Mouse (Mus musculus): ENCODE measurements at regions not wholly inside any gene's neighbourhood (a gene's known extent, or its start where the extent isn't known, plus 50 kb on each side); places are given as distances from the start of the nearest gene placed in this dataset.

- TF ChIP-seq POLR2A (IDR thresholded peaks at IDR 0.05; ENCODE audit: insufficient read length, low read depth): no peak
- no peak for TF ChIP-seq MAX (IDR thresholded peaks at IDR 0.05; ENCODE audit: low read depth)
- no peak for TF ChIP-seq SRF (IDR thresholded peaks at IDR 0.05; ENCODE audit: control insufficient read depth, insufficient read length, low read depth)
- TF ChIP-seq USF1 (IDR thresholded peaks at IDR 0.05; ENCODE audit: low read depth): no peak
- no peak for TF ChIP-seq POLR2AphosphoS2 (IDR thresholded peaks at IDR 0.05; ENCODE audit: insufficient read length, low read depth)
Measured at GRCm38 (mm10) chr3:61288195-61288594, 73.2 kb upstream of the Rap2b start.
